23 mouse cellular contexts compared by ENCODE assay signal in the genomic region with DNA sequence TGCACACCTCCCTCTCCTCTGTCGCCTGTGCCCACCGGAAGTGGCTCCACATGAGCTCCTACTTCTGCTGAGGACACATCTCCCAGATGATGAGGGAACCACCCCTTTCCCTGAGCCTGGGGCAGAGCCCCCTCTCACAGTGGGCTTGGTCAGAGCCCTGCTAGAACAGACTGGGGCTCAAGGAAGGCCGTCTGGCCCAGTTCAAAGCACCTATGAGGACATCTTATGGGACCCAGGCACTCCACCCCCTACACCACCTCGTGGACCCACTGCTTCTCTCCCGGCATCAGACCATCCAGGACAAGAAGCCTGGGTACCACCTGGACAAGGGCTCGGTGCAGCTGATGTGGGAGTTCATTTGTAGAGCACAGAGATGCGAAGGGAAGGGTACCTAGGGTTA. TPM values are rescaled to one million over a fixed set of nuclear protein-coding genes. Genes with fewer than 3 reads are reported as not detected.
A peak's percentile ranks its signal among the peaks of the same experiment; 100 is the strongest.
DNase-seq lines count a peak whose midpoint lies in the region; ATAC-seq lines count a peak whose summit lies in the region.
"Had no signal": no experiment of that assay in that cellular context is flagged by ENCODE, and none has a peak within 500 bp of the region (broad histone marks: within the 10 kb centered on the region; RNA-seq: fewer than 3 reads in every experiment).

No protein-coding gene starts in this region.

- 83% methylated on average over 7 of the region's 7 CpGs for WGBS in heart, embryonic 12.5 days
- WGBS in hindbrain, embryonic 13.5 days = 92% methylated on average over 7 of the region's 7 CpGs
- 86% methylated on average over 7 of the region's 7 CpGs for WGBS in hindbrain, embryonic 14.5 days
- WGBS in midbrain, embryonic 11.5 days = 86% methylated on average over 7 of the region's 7 CpGs
- WGBS in midbrain, embryonic 13.5 days = 83% methylated on average over 7 of the region's 7 CpGs

- H3K27ac ChIP-seq in heart, embryonic 12.5 days (ENCODE audit: poor library complexity, severe bottlenecking) = no peak overlapping the region
- no peak overlapping the region for H3K27ac ChIP-seq in hindbrain, embryonic 13.5 days
- no peak overlapping the region for H3K27ac ChIP-seq in hindbrain, embryonic 14.5 days
- no peak overlapping the region for H3K27ac ChIP-seq in midbrain, embryonic 11.5 days (ENCODE audit: low read depth, low read length)
- H3K27ac ChIP-seq in midbrain, embryonic 13.5 days = no peak overlapping the region
- H3K27ac ChIP-seq: forebrain, embryonic 10.5 days; forebrain, embryonic 15.5 days; heart, embryonic 10.5 days; intestine, embryonic 15.5 days had no signal

- no peak overlapping the region for H3K4me3 ChIP-seq in heart, embryonic 12.5 days
- no peak overlapping the region for H3K4me3 ChIP-seq in hindbrain, embryonic 13.5 days
- no peak overlapping the region for H3K4me3 ChIP-seq in hindbrain, embryonic 14.5 days (replicated peaks; ENCODE audit: low read length)
- no peak overlapping the region for H3K4me3 ChIP-seq in midbrain, embryonic 11.5 days (ENCODE audit: low read depth, low read length)
- H3K4me3 ChIP-seq in midbrain, embryonic 13.5 days (replicated peaks) = no peak overlapping the region
- H3K4me3 ChIP-seq: forebrain, embryonic 10.5 days; forebrain, embryonic 15.5 days; heart, embryonic 10.5 days; intestine, embryonic 15.5 days had no signal

- peaks cover 16% of the 10 kb centered on the region for H3K4me1 ChIP-seq in heart, embryonic 12.5 days (replicated peaks)
- peaks cover 18% of the 10 kb centered on the region for H3K4me1 ChIP-seq in hindbrain, embryonic 13.5 days (replicated peaks)
- H3K4me1 ChIP-seq in hindbrain, embryonic 14.5 days (replicated peaks; ENCODE audit: control insufficient read depth, insufficient read depth, low read length) = peaks cover 13% of the 10 kb centered on the region
- H3K4me1 ChIP-seq in midbrain, embryonic 11.5 days (ENCODE audit: control insufficient read depth, insufficient read depth, low read length) = peaks cover 6% of the 10 kb centered on the region
- peaks cover 10% of the 10 kb centered on the region for H3K4me1 ChIP-seq in midbrain, embryonic 13.5 days (replicated peaks)

- no peak for ATAC-seq in heart, embryonic 12.5 days (ENCODE audit: insufficient number of reproducible peaks, low FRiP score)
- ATAC-seq in hindbrain, embryonic 13.5 days (ENCODE audit: low FRiP score) = no peak
- no peak for ATAC-seq in hindbrain, embryonic 14.5 days (ENCODE audit: low FRiP score)
- ATAC-seq in midbrain, embryonic 11.5 days (ENCODE audit: low FRiP score) = no peak
- ATAC-seq in midbrain, embryonic 13.5 days = no peak
- ATAC-seq: forebrain, embryonic 15.5 days; hindbrain, embryonic 16.5 days; intestine, embryonic 15.5 days; Patski had no signal

- DNase-seq in heart, adult 11 months = peak; percentile 87
- no peak for DNase-seq in hindbrain, embryonic 14.5 days (ENCODE audit: low spot score)
- peak; percentile 75 for DNase-seq in midbrain, embryonic 11.5 days (ENCODE audit: low spot score, missing footprints)
- DNase-seq in kidney, adult 11 months = no peak
- DNase-seq: adrenal gland, postnatal 10 days; adrenal gland, postnatal 36 days; B cell, adult 2 months; cerebellum, postnatal 14 days; gastrocnemius, postnatal 36 days; heart, postnatal 14 days; heart, postnatal 4 days; kidney, adult 18-20 months had no signal

- no peak overlapping the region for H3K4me2 ChIP-seq in heart, embryonic 12.5 days
- H3K4me2 ChIP-seq in hindbrain, embryonic 13.5 days = no peak overlapping the region
- no peak overlapping the region for H3K4me2 ChIP-seq in hindbrain, embryonic 14.5 days (replicated peaks)
- no peak overlapping the region for H3K4me2 ChIP-seq in midbrain, embryonic 11.5 days
- no peak overlapping the region for H3K4me2 ChIP-seq in midbrain, embryonic 13.5 days (replicated peaks)
- H3K4me2 ChIP-seq: forebrain, embryonic 15.5 days had no signal

- H3K9ac ChIP-seq in heart, embryonic 12.5 days = no peak overlapping the region
- H3K9ac ChIP-seq in hindbrain, embryonic 13.5 days = peak overlapping the region; percentile 39; the same call in 1 of the 2 replicates
- no peak overlapping the region for H3K9ac ChIP-seq in hindbrain, embryonic 14.5 days
- no peak overlapping the region for H3K9ac ChIP-seq in midbrain, embryonic 11.5 days (ENCODE audit: low read length)
- H3K9ac ChIP-seq in midbrain, embryonic 13.5 days (replicated peaks) = no peak overlapping the region
- H3K9ac ChIP-seq: forebrain, embryonic 15.5 days; intestine, embryonic 15.5 days had no signal

- no peaks in the 10 kb centered on the region for H3K27me3 ChIP-seq in heart, embryonic 12.5 days (replicated peaks)
- peaks cover 33% of the 10 kb centered on the region for H3K27me3 ChIP-seq in hindbrain, embryonic 13.5 days
- H3K27me3 ChIP-seq in hindbrain, embryonic 14.5 days (ENCODE audit: control insufficient read depth, insufficient read depth, low read length) = peaks cover 17% of the 10 kb centered on the region; the same call in 1 of the 2 replicates
- peaks cover 11% of the 10 kb centered on the region for H3K27me3 ChIP-seq in midbrain, embryonic 11.5 days (ENCODE audit: control insufficient read depth, insufficient read depth, low read length)
- H3K27me3 ChIP-seq in midbrain, embryonic 13.5 days = peaks cover 35% of the 10 kb centered on the region
- H3K27me3 ChIP-seq: CH12.LX; intestine, embryonic 15.5 days; Patski had no signal

- peaks cover 15% of the 10 kb centered on the region for H3K36me3 ChIP-seq in heart, embryonic 12.5 days
- no peaks in the 10 kb centered on the region for H3K36me3 ChIP-seq in hindbrain, embryonic 13.5 days
- H3K36me3 ChIP-seq in hindbrain, embryonic 14.5 days (replicated peaks; ENCODE audit: control insufficient read depth, insufficient read depth) = no peaks in the 10 kb centered on the region
- no peaks in the 10 kb centered on the region for H3K36me3 ChIP-seq in midbrain, embryonic 11.5 days (ENCODE audit: control insufficient read depth, insufficient read depth, low read length)
- H3K36me3 ChIP-seq in midbrain, embryonic 13.5 days = no peaks in the 10 kb centered on the region
- H3K36me3 ChIP-seq: forebrain, embryonic 10.5 days; forebrain, embryonic 15.5 days had no signal

- H3K9me3 ChIP-seq in heart, embryonic 12.5 days (replicated peaks) = no peaks in the 10 kb centered on the region
- H3K9me3 ChIP-seq in hindbrain, embryonic 13.5 days = no peaks in the 10 kb centered on the region
- H3K9me3 ChIP-seq in hindbrain, embryonic 14.5 days (ENCODE audit: control insufficient read depth, low read length) = no peaks in the 10 kb centered on the region
- H3K9me3 ChIP-seq in midbrain, embryonic 11.5 days (ENCODE audit: control insufficient read depth, low read length) = no peaks in the 10 kb centered on the region
- no peaks in the 10 kb centered on the region for H3K9me3 ChIP-seq in midbrain, embryonic 13.5 days
- H3K9me3 ChIP-seq: forebrain, embryonic 15.5 days; G1E; heart, embryonic 10.5 days; intestine, embryonic 15.5 days had no signal

RNA-seq across cellular contexts. Expression of a gene that starts 2.4 kb away (rescaled TPM):
- 6.6 and 7.3 TPM in 2 replicates for polyA plus RNA-seq in heart, embryonic 12.5 days (2016; fragmentation: Nextera tagmentation; extraction: Ambion mirVana)
- polyA plus RNA-seq in hindbrain, embryonic 13.5 days (2015; fragmentation: Nextera tagmentation; extraction: Ambion mirVana) = 3.1 and 3.8 TPM in 2 replicates
- 2.9 and 3.1 TPM in 2 replicates for polyA plus RNA-seq in hindbrain, embryonic 14.5 days (2014; fragmentation: Nextera tagmentation; extraction: Ambion mirVana)
- polyA plus RNA-seq in midbrain, embryonic 11.5 days (2014; fragmentation: Nextera tagmentation; extraction: Ambion mirVana) = 1.0 and 1.4 TPM in 2 replicates
- polyA plus RNA-seq in midbrain, embryonic 13.5 days (2015; fragmentation: Nextera tagmentation; extraction: Ambion mirVana) = 2.0 TPM in 2 replicates

RNA-seq across cellular contexts. Expression of a gene that starts 7.4 kb away (rescaled TPM):
- 13.6 and 16.5 TPM in 2 replicates for polyA plus RNA-seq in heart, embryonic 12.5 days (2016; fragmentation: Nextera tagmentation; extraction: Ambion mirVana)
- 22.8 and 23.9 TPM in 2 replicates for polyA plus RNA-seq in hindbrain, embryonic 13.5 days (2015; fragmentation: Nextera tagmentation; extraction: Ambion mirVana)
- 17.7 and 18.7 TPM in 2 replicates for polyA plus RNA-seq in hindbrain, embryonic 14.5 days (2014; fragmentation: Nextera tagmentation; extraction: Ambion mirVana)
- polyA plus RNA-seq in midbrain, embryonic 11.5 days (2014; fragmentation: Nextera tagmentation; extraction: Ambion mirVana) = 13.9 and 14.2 TPM in 2 replicates
- polyA plus RNA-seq in midbrain, embryonic 13.5 days (2015; fragmentation: Nextera tagmentation; extraction: Ambion mirVana) = 22.1 and 23.4 TPM in 2 replicates

RNA-seq across cellular contexts. Expression of a gene that starts 39.0 kb away (rescaled TPM):
- polyA plus RNA-seq in heart, embryonic 12.5 days (2016; fragmentation: Nextera tagmentation; extraction: Ambion mirVana) = 30.6 and 37.9 TPM in 2 replicates
- polyA plus RNA-seq in hindbrain, embryonic 13.5 days (2015; fragmentation: Nextera tagmentation; extraction: Ambion mirVana) = 18.7 and 22.2 TPM in 2 replicates
- 19.1 and 29.6 TPM in 2 replicates for polyA plus RNA-seq in hindbrain, embryonic 14.5 days (2014; fragmentation: Nextera tagmentation; extraction: Ambion mirVana)
- polyA plus RNA-seq in midbrain, embryonic 11.5 days (2014; fragmentation: Nextera tagmentation; extraction: Ambion mirVana) = 38.2 and 48.5 TPM in 2 replicates
- polyA plus RNA-seq in midbrain, embryonic 13.5 days (2015; fragmentation: Nextera tagmentation; extraction: Ambion mirVana) = 20.5 and 21.8 TPM in 2 replicates

RNA-seq across cellular contexts. Expression of a gene that starts 39.3 kb away (rescaled TPM):
- polyA plus RNA-seq in heart, embryonic 12.5 days (2016; fragmentation: Nextera tagmentation; extraction: Ambion mirVana) = 84.2 and 85.0 TPM in 2 replicates
- 120 and 127 TPM in 2 replicates for polyA plus RNA-seq in hindbrain, embryonic 13.5 days (2015; fragmentation: Nextera tagmentation; extraction: Ambion mirVana)
- polyA plus RNA-seq in hindbrain, embryonic 14.5 days (2014; fragmentation: Nextera tagmentation; extraction: Ambion mirVana) = 92.2 and 95.4 TPM in 2 replicates
- 72.1 and 77.0 TPM in 2 replicates for polyA plus RNA-seq in midbrain, embryonic 11.5 days (2014; fragmentation: Nextera tagmentation; extraction: Ambion mirVana)
- polyA plus RNA-seq in midbrain, embryonic 13.5 days (2015; fragmentation: Nextera tagmentation; extraction: Ambion mirVana) = 121 and 140 TPM in 2 replicates

Comparison
In these comparisons a context has a peak if more than half of its experiments do, and no peak if none do; other contexts are left out.
1. DNase-seq: peak in heart, adult 11 months (single experiment) and midbrain, embryonic 11.5 days (single experiment); none in hindbrain, embryonic 14.5 days (single experiment) and kidney, adult 11 months (single experiment).